Mouse (Mus musculus) midbrain, embryonic 11.5 days (tissue): Measurements from ENCODE around the gene Mup14. TPM values are rescaled to one million over a fixed set of nuclear protein-coding genes. Genes with fewer than 3 reads are reported as not detected.
"Not testable (repeated sequence)": the region's sequence is repeated elsewhere in the genome, so short reads cannot be mapped to it uniquely, and the experiment has no call there.

Experiments
- ATAC-seq: fragments of 200-750 bp; cut with Nextera tagmentation; 2 replicates; pipeline ENCODE4 v1.8.0; 2017; ENCODE audit warnings: moderate TSS enrichment, moderate library complexity; ENCODE audit not compliant: low FRiP score
- DNase-seq: peaks from one replicate; pipeline ENCODE4 v3.0.0; 2015; ENCODE audit warnings: low spot score; ENCODE audit errors: missing footprints
- H3K27ac ChIP-seq: fragments of 300-500 bp; sonication (generic); 2 replicates; pipeline ENCODE4 v1.5.1; 2014; ENCODE audit warnings: low read depth, low read length
- H3K27me3 ChIP-seq: fragments of 300-500 bp; sonication (generic); 2 replicates; pipeline ENCODE4 v1.6.1; 2014; ENCODE audit warnings: mild to moderate bottlenecking, low read length, moderate library complexity, mixed read lengths; ENCODE audit not compliant: control insufficient read depth, insufficient read depth
- H3K36me3 ChIP-seq: fragments of 300-500 bp; sonication (generic); 2 replicates; pipeline ENCODE4 v1.6.1; 2014; ENCODE audit warnings: mild to moderate bottlenecking, low read length, moderate library complexity, mixed read lengths; ENCODE audit not compliant: control insufficient read depth, insufficient read depth
- H3K4me1 ChIP-seq: fragments of 300-500 bp; sonication (generic); 2 replicates; pipeline ENCODE4 v1.6.1; 2014; ENCODE audit warnings: low read length; ENCODE audit not compliant: control insufficient read depth, insufficient read depth
- H3K4me2 ChIP-seq: fragments of 300-500 bp; sonication (generic); 2 replicates; pipeline ENCODE4 v1.6.1; 2014; ENCODE audit warnings: mild to moderate bottlenecking, moderate library complexity
- H3K4me3 ChIP-seq: fragments of 300-500 bp; sonication (generic); 2 replicates; pipeline ENCODE4 v1.5.1; 2014; ENCODE audit warnings: low read depth, low read length
- H3K9ac ChIP-seq: fragments of 300-500 bp; sonication (generic); 2 replicates; pipeline ENCODE4 v1.6.1; 2014; ENCODE audit warnings: low read length
- H3K9me3 ChIP-seq: fragments of 300-500 bp; sonication (generic); 2 replicates; pipeline ENCODE4 v1.6.1; 2016; ENCODE audit warnings: low read length; ENCODE audit not compliant: control insufficient read depth
- WGBS: fragments of 180-500 bp; shearing (Covaris S2); extraction: QIAGEN DNeasy Blood & Tissue Kit; methylation state at CpG from one replicate; pipeline ENCODE4 v1.1.7; 2014; 5-methylcytosine and 5-hydroxymethylcytosine counted together
- polyA plus RNA-seq: library from polyadenylated mRNA; unstranded; fragments of >200 nt; fragmentation: Nextera tagmentation; extraction: Ambion mirVana; gene quantifications from 2 replicates; pipeline ENCODE4 v1.2.1, GENCODE M21; 2014

Mup14 gene
- polyA plus RNA-seq, result not detected in 2 replicates

DNA sequence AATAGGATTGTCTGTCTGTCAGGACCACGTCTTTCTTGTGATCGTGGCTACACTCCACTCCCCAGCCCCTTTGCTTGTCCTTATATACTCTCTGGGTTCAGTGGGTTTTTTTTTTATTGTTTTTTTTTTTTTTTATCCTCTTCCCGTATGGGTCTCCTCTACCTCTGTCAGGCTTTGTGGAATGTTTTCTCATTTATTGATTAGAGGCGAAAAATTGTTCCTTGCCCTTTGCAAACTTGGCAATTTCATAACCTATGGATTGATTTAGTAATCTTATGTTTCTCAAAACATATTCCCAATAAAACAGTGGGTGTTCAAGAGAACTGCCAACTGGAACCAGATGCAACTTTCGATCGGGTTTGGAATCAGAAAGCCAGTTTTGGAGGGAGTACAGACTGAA is at the start of gene Mup14:
Gene Mup14 (minus strand): TSS at position 101 of the 400 bp plus-strand sequence.
- H3K9me3 ChIP-seq, H3K4me1 ChIP-seq, H3K36me3 ChIP-seq, H3K27ac ChIP-seq, H3K4me3 ChIP-seq, H3K9ac ChIP-seq, H3K27me3 ChIP-seq, ATAC-seq, H3K4me2 ChIP-seq, DNase-seq: not testable (repeated sequence)
- 89% methylated on average over 3 of the region's 6 CpGs for WGBS

DNA sequence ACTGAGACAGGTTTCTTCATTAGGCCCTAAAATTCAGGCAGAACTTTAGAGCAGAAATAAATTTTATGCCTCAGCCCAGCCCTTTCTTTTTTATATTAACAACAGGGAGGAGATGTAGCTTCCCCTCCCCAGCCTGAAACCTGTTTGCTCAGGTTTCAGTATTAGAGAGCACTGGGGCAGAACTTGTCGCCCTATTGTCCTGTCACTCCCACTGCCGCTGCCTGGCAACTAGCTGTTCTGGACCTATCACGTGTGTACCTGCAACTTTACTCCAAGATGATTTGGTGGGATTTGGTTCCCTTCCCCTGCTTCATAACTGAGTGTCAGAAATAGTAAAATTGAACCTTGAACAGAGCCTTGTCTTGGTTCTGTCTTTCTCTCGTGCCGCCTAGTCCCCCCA is 34.3 kb upstream of the Mup14 start:
- DNase-seq, H3K4me3 ChIP-seq, H3K27ac ChIP-seq, ATAC-seq, H3K4me2 ChIP-seq, H3K9me3 ChIP-seq, H3K9ac ChIP-seq, H3K36me3 ChIP-seq, H3K4me1 ChIP-seq, H3K27me3 ChIP-seq: not testable (repeated sequence)
- 63% methylated on average over 3 of the region's 5 CpGs for WGBS

Other genes starting within 250 kb of the Mup14 start
- not detected in 2 replicates for gene Mup13, start 75.7 kb downstream of the Mup14 start, polyA plus RNA-seq
- not detected in 2 replicates for gene Mup15, start 135.7 kb upstream of the Mup14 start, polyA plus RNA-seq
- gene Mup16, start 215.5 kb upstream of the Mup14 start, polyA plus RNA-seq, result not detected in 2 replicates